Mouse (Mus musculus): ENCODE measurements around the gene Aunip.
"Not testable (repeated sequence)": the region's sequence is repeated elsewhere in the genome, so short reads cannot be mapped to it uniquely, and the experiment has no call there.

Aunip gene

DNA sequence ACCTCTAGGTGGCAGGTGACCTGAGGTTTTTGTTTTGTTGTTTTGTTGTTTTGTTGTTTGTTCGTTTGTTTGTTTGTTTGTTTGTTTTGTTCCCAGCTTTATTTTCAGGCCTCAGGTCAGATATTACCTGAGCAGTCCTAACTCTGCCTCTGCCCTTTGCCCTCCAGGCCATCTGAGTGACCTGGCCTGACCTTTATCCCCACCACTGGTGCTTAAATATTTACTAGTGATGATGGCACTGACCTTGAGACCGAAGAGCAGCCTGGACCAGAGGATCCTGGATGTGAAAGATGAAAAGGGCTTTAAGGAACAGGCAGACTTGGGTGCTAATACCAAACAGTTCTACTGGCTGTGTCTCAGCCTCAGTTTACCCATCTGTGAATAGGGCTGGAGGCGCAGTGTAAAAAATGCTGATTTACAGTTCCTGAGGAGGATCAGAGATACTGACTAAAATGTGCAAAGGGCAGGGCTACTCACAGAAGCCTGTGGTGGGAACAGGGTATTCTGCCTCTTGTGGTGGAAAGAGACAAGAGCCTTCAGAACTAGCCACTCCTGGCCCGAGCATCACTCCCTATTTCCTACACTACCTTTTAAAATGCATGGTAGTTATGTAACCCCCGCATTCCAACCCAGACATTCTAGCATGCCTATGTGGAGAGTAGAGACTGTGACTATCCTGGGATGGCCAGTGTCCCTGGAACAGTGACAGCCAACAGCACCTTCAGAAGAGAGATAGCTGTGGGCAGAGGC lies 25.5 kb upstream of the Aunip start:
- DNase-seq (ENCODE audit: extremely low spot score), result no peak

- no peak for DNase-seq (ENCODE audit: extremely low spot score)
These were observed 22.6 kb upstream of the Aunip start for GRCm38 (mm10) chr4:134488211-134488610.

DNA sequence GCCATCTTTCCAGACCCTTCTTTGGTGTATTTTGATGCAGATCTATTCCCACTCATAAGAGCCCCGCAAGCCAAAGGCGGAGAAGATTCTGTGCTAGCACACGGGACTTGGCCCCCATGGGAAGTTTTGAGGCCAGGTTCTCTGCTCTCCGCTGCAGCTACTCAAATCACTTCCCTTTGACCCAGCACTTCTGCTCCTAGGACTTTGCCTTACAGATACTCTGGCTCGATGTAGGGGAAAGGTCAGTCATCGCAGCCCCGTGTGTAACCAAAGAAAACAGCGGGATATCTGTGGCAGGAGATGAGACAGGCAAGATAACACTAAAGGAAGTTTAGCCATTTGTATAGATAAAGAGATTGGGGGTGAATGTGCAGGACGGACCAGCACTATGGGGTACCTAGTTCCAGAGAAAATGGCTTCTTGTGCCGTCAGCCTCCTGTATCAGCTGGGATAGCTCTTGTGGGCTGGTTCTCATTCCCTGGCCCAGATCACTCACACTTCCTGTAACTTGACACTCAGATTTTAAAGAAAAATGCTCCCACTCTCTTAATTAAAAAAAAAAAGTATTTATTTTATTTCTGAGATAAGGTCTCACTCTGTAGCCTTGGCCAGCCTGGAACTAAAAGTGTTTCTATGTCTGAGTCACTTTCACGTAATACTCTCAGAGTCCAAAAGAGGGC lies 20.7 kb upstream of the Aunip start:
- DNase-seq (ENCODE audit: extremely low spot score), result no peak

- DNase-seq (ENCODE audit: extremely low spot score), result no peak
These were observed 19.1 kb upstream of the Aunip start for GRCm38 (mm10) chr4:134491716-134492115.

- not testable (repeated sequence) for DNase-seq (ENCODE audit: extremely low spot score)
These were observed 16.6 kb upstream of the Aunip start for GRCm38 (mm10) chr4:134494161-134494560.

GRCm38 (mm10) chr4:134494780-134495545 lies 15.8 kb upstream of the Aunip start:
- no peak for DNase-seq (ENCODE audit: extremely low spot score)

DNA sequence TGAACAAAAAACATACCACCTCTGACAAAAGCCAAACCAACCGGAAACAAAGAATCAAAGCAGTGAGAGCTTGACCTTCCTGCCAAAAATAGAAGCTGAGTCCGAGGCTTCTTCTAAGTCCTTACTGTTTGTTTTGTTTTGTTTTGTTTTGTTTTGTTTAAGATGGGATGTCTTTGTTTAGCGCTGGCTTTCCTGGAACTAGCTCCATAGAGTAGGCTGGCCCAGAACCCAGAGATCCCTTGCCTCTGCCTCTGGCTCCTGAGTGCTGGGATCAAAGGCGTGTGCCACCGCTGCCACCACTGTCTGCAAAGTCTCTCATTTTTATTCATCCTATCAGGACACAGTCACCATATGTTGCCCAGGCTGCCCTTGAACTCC lies 15.3 kb upstream of the Aunip start:
- DNase-seq (ENCODE audit: extremely low spot score), result no peak

DNA sequence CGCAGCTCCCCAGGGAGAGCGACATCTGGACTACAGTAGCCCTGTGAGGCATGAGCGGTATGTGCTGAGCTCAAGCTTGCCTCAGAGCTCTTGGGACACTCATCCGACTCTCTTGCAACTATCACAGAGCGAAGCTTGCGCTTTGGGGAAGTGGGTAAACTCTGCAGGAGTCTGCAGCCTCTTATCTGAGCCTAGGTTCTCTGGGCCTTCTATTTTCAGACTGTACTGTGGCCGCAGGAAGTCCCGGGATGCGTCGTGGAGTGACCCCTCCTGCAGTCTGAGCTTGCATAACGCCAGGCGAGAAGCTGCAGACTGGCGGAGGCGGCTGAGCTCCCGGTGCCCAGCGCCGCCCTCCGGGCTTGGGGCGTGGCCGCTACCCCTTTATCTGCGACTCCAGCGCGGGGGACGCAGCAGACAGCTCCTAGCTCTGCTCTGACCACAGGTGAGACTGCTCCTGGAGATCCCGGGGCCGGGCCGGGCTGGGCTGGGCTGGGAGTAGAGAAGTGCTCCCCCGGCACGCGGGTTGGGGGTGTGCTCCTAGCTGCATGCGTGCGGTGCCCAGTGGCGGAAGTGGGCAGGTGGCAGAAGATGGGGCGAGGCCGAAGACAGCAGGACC lies 14.1 kb upstream of the Aunip start, which contains the start of gene Paqr7:
Gene Paqr7, plus strand, starts transcription at position 103 of the 616 bp plus-strand sequence.
- DNase-seq (ENCODE audit: extremely low spot score), result peak; percentile 68

- DNase-seq (ENCODE audit: extremely low spot score), result no peak
These were observed 13.6 kb upstream of the Aunip start for GRCm38 (mm10) chr4:134497223-134497622.

DNA sequence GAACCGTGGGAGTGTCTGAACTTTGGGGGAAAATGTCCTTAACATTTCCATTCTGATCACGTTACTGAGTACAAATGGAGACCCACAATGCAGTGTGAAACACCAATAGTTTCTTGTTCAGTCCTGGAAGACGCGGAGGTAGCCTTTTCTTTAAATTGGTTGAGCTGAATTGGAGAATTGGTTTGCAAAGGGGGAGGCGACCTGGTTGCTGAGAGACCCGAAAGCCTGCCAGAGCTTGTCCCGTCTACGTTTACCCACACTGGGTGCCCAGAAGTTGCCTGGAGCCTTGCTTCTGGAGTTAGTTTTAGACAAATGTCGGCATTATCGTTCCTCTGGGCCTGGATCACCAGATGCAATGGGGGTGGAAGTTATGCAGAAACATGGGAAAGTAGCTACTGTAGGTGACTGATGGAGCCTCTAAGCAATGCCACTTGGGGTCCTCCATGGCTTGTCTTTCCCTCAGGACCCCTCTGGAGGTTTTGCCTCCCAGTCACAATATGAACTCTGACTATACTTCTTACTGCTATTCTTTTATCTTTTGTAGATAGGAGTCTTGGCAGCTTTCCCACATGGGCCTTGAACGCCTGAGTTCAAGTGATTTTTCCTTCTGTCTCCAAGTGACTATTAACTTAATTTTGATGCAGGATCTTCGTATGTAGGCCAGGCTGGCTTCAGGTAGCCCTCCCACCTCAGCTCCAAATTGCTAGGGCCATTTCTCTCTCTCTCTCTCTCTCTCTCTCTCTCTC lies 12.6 kb upstream of the Aunip start:
- no peak for DNase-seq (ENCODE audit: extremely low spot score)

GRCm38 (mm10) chr4:134498983-134499382 lies 11.8 kb upstream of the Aunip start:
- not testable (repeated sequence) for DNase-seq (ENCODE audit: extremely low spot score)

GRCm38 (mm10) chr4:134501095-134501494 lies 9.7 kb upstream of the Aunip start:
- no peak for DNase-seq (ENCODE audit: extremely low spot score)

DNA sequence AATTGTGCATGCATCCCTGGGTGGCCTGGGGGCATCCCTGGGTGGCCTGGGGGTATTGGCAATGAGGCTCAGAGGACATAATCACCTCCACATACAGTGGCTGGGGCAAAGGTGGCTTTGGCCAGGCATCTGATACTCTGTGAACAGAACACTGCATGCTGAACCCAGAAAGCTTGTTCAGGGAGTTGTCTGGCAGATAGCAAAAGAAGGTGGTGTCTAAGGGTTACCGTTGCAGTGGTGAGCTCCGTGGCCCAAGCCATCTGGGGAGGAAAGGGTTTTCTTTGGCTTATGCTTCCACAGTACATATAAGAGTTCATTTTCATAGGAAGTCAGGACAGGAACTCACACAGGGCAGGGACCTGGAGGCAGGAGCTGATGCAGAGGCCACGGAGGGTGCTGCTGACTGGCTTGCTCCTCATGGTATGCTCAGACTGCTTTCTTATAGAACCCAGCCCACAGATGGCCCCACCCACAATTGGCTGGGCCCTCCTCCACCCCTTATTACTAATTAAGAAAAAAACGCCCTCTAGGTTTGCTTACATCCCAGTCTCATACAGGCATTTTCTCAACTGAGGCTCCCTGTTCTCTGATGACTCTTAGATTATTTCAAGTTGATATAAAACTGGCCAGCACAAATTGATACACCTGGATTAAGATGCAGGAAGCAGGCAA lies 7.0 kb upstream of the Aunip start:
- DNase-seq (ENCODE audit: extremely low spot score), result no peak

DNA sequence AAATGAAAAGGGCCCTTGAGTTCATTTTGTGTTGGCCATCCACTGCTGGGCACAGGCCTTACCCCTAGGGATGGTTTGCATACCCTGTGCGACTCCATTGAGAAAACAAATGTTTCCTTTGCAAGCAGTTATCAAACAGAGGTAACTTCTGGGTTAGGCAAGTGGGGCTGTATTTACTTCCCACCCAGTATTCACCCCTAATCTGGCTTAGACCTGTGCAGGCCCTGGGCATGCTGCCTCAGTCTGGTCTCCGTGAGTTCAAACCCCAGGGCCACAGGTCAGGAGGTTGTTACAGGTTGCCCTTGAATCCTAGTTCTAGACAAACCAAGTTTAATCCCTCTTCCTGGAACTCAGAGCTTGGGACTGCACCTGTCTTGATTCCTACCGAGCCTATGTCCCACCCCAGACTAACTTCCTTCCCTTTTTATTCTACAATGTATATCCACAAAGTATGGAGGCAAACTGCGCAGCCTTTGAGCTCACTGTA lies 5.5 kb upstream of the Aunip start:
- DNase-seq (ENCODE audit: extremely low spot score), result no peak

DNA sequence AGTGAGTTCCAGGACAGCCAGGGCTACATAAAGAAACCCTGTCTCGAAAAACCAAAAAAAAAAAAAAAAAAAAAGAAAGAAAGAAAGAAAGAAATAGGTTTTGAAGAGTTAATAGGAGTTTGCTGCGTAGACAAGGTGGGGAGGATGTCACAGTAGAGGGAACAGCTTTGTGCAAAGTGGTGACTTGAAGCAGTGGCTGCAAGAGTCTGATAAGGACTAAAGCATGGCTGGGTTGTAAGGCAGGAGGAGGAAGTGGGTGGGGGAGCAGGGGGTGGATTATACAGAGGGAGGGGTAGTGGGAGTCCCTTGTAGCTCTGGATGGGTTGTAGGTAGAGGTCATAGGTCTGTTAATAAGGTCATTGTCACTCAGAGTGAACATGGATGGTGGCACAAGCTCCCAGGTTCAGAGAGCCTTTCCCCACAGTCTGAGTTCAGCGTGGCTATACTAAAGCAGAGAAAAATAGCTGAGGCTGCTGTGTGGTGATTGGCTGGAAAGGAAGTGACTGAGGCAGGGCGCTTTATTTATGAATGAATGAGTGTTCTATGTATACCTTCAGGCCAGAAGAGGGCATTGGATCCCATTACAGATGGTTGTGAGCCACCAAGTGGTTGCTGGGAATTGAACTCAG lies 4.7 kb upstream of the Aunip start:
- DNase-seq (ENCODE audit: extremely low spot score), result no peak

- DNase-seq (ENCODE audit: extremely low spot score), result no peak
These were observed 4.1 kb upstream of the Aunip start for GRCm38 (mm10) chr4:134506713-134507112.

- DNase-seq (ENCODE audit: extremely low spot score), result no peak
These were observed 403 bp upstream of the Aunip start for GRCm38 (mm10) chr4:134510396-134510795.

DNA sequence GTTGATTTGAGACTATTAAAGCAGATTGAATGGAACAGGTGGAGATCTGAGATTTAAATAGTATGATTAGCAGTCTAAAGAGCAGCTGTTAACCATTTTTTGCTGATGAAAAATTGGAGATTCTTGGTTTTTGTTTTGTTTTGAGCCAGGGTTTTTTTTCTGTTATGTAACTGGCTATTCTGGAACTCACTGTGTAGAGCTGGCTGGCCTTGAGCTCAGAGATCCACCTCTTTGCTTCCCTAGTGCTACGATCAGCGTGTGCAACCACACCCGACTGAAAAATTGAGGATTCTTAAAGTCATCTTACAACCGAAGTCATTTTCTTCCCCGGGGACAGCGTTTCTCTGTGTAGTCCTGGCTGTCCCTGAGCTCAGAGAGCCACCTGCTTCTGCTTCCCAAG lies 931 bp downstream of the Aunip start:
- no peak for DNase-seq (ENCODE audit: extremely low spot score)

GRCm38 (mm10) chr4:134512798-134513197 lies 2.0 kb downstream of the Aunip start:
- peak; percentile 65 for DNase-seq (ENCODE audit: extremely low spot score)

DNA sequence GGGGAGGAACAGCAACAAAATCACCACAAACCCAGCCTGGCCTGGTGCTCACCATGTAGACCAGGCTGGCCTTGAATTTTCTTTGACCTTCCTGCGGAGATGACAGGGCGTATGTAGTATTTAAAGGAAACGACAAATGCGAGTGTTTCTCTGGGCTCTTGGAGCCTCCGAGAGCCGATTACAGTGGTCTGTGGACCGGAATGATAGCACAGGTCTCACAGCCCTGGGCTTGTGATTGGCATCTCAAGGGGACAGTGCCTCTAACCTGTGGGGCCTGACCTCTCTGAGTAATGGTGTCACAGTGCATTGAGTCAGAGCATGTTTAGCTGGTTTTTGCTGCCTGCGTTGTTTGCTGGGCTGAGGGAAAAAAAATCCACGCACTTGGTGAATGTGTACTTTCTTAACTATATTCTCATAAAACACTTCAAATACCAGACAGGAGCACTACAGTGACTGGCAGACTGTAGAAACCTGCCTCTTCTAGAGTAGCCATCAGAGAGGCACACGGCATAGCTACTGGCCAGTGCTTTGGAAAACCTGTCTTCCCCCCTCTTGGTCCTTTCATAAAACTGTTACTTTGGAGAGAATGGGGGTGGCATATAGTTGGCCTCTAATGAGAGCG lies 3.6 kb downstream of the Aunip start:
- no peak for DNase-seq (ENCODE audit: extremely low spot score)
